Mouse (Mus musculus) spleen, adult 18-20 months (tissue): ENCODE results near the gene Psmd7.

Experiments used
- DNase-seq, 2 experiments: peaks; one replicate each; pipeline ENCODE4 v3.0.0; 2022; ENCODE audit warnings: mixed read lengths in 2 of 2

The Psmd7 gene

GRCm38 (mm10) chr8:107577640-107578039 is 10.6 kb downstream of the Psmd7 start:
- no peak for DNase-seq

- DNase-seq = peak in 1 of 2 experiments; percentile 63
These were observed 11.6 kb downstream of the Psmd7 start for GRCm38 (mm10) chr8:107576702-107577101.

- DNase-seq = no peak
These were observed 13.5 kb downstream of the Psmd7 start for GRCm38 (mm10) chr8:107574771-107575170.

- DNase-seq = peak; percentile 41 to 79
These were observed 15.8 kb downstream of the Psmd7 start for GRCm38 (mm10) chr8:107572497-107572896.

- no peak for DNase-seq
These were observed 16.7 kb downstream of the Psmd7 start for GRCm38 (mm10) chr8:107571486-107572135.

GRCm38 (mm10) chr8:107571046-107571445 is 17.2 kb downstream of the Psmd7 start:
- DNase-seq = no peak

GRCm38 (mm10) chr8:107562164-107562563 is 26.1 kb downstream of the Psmd7 start:
- no peak for DNase-seq

GRCm38 (mm10) chr8:107560820-107561536 is 27.3 kb downstream of the Psmd7 start:
- peak in 1 of 2 experiments; percentile 21 for DNase-seq

GRCm38 (mm10) chr8:107556511-107556936 is 31.7 kb downstream of the Psmd7 start:
- DNase-seq = no peak

GRCm38 (mm10) chr8:107555231-107555630 is 33.0 kb downstream of the Psmd7 start:
- DNase-seq = no peak

GRCm38 (mm10) chr8:107552234-107552633 is 36.0 kb downstream of the Psmd7 start:
- peak; percentile 28 to 31 for DNase-seq

- DNase-seq = no peak
These were observed 41.4 kb downstream of the Psmd7 start for GRCm38 (mm10) chr8:107546817-107547216.

- DNase-seq = no peak
These were observed 42.1 kb downstream of the Psmd7 start for GRCm38 (mm10) chr8:107546154-107546553.

GRCm38 (mm10) chr8:107545621-107546152 is 42.6 kb downstream of the Psmd7 start:
- no peak for DNase-seq

GRCm38 (mm10) chr8:107544651-107545174 is 43.6 kb downstream of the Psmd7 start:
- no peak for DNase-seq

- no peak for DNase-seq
These were observed 44.1 kb downstream of the Psmd7 start for GRCm38 (mm10) chr8:107544211-107544610.

- DNase-seq = no peak
These were observed 44.5 kb downstream of the Psmd7 start for GRCm38 (mm10) chr8:107543714-107544113.

- no peak for DNase-seq
These were observed 46.1 kb downstream of the Psmd7 start for GRCm38 (mm10) chr8:107542151-107542550.

- DNase-seq = no peak
These were observed 46.9 kb downstream of the Psmd7 start for GRCm38 (mm10) chr8:107541369-107541768.

GRCm38 (mm10) chr8:107540623-107541022 is 47.6 kb downstream of the Psmd7 start:
- no peak for DNase-seq

- no peak for DNase-seq
These were observed 50.8 kb downstream of the Psmd7 start for GRCm38 (mm10) chr8:107537472-107537871.
